Mouse (Mus musculus): ENCODE measurements around the gene Ahcyl2. TPM values are rescaled to one million over a fixed set of nuclear protein-coding genes. Genes with fewer than 3 reads are reported as not detected.
"Not testable (repeated sequence)": the region's sequence is repeated elsewhere in the genome, so short reads cannot be mapped to it uniquely, and the experiment has no call there.

The Ahcyl2 gene
- polyA plus RNA-seq, 1 experiment from 2014 or later: 15.1 TPM

GRCm38 (mm10) chr6:29756001-29756400 lies 11.8 kb upstream of the Ahcyl2 start:
- Histone ChIP-seq H3K36me3 (replicated peaks) (peaks cover 93% of the 10 kb centered on the region), H3K9me3 (no peaks in the 10 kb centered on the region), H3K27ac (no peak overlapping the region), H3K4me3 (no peak overlapping the region), H3K4me1 (no peaks in the 10 kb centered on the region), H3K27me3 (ENCODE audit: poor library complexity, severe bottlenecking) (no peaks in the 10 kb centered on the region)
- DNase-seq (ENCODE audit: extremely low spot score, low spot score): no peak
- WGBS: 91% methylated on average over 5 of the region's 5 CpGs

- Histone ChIP-seq H3K4me3 (no peak overlapping the region), H3K27me3 (ENCODE audit: poor library complexity, severe bottlenecking) (no peaks in the 10 kb centered on the region), H3K9me3 (no peaks in the 10 kb centered on the region), H3K36me3 (replicated peaks) (peaks cover 93% of the 10 kb centered on the region), H3K27ac (no peak overlapping the region), H3K4me1 (no peaks in the 10 kb centered on the region)
- DNase-seq (ENCODE audit: extremely low spot score, low spot score): no peak
- WGBS: 93% methylated on average over 4 of the region's 4 CpGs
Observed at GRCm38 (mm10) chr6:29756476-29756875, 11.3 kb upstream of the Ahcyl2 start.

- 48% methylated on average over 4 of the region's 4 CpGs for WGBS
Observed at GRCm38 (mm10) chr6:29758417-29758816, 9.4 kb upstream of the Ahcyl2 start.

GRCm38 (mm10) chr6:29759012-29759679 lies 8.7 kb upstream of the Ahcyl2 start:
- Histone ChIP-seq H3K36me3 (replicated peaks) (peaks cover 72% of the 10 kb centered on the region), H3K9me3 (no peaks in the 10 kb centered on the region)
- whole genome bisulfite sequencing: 86% methylated on average over 13 of the region's 13 CpGs

More at GRCm38 (mm10) chr6:29758417-29758816, 9.4 kb upstream of the Ahcyl2 start:
- peak; percentile 65 for DNase-seq (ENCODE audit: extremely low spot score, low spot score)
- no peaks in the 10 kb centered on the region for H3K9me3 ChIP-seq
- H3K4me1 ChIP-seq: no peaks in the 10 kb centered on the region
- peak overlapping the region; percentile 18; the same call in 1 of the 2 replicates for H3K27ac ChIP-seq
- peaks cover 80% of the 10 kb centered on the region for H3K36me3 ChIP-seq (replicated peaks)
- no peak overlapping the region for H3K4me3 ChIP-seq
- H3K27me3 ChIP-seq (ENCODE audit: poor library complexity, severe bottlenecking): no peaks in the 10 kb centered on the region

GRCm38 (mm10) chr6:29760397-29760796 lies 7.4 kb upstream of the Ahcyl2 start:
- not testable (repeated sequence) for H3K9me3 ChIP-seq; H3K4me3 ChIP-seq; H3K27me3 ChIP-seq (ENCODE audit: poor library complexity, severe bottlenecking); H3K27ac ChIP-seq; H3K4me1 ChIP-seq; DNase-seq (ENCODE audit: extremely low spot score, low spot score)
- WGBS: 91% methylated on average over 2 of the region's 2 CpGs
- peaks cover 60% of the 10 kb centered on the region for H3K36me3 ChIP-seq (replicated peaks)

More at GRCm38 (mm10) chr6:29759012-29759679, 8.7 kb upstream of the Ahcyl2 start:
- no peak for DNase-seq (ENCODE audit: extremely low spot score, low spot score)
- no peaks in the 10 kb centered on the region for H3K27me3 ChIP-seq (ENCODE audit: poor library complexity, severe bottlenecking)
- no peaks in the 10 kb centered on the region for H3K4me1 ChIP-seq
- H3K27ac ChIP-seq: no peak overlapping the region
- H3K4me3 ChIP-seq: no peak overlapping the region

- H3K36me3 ChIP-seq (replicated peaks): peaks cover 53% of the 10 kb centered on the region
Observed at GRCm38 (mm10) chr6:29761282-29761681, 6.5 kb upstream of the Ahcyl2 start.

GRCm38 (mm10) chr6:29762524-29762923 lies 5.3 kb upstream of the Ahcyl2 start:
- WGBS: 63% methylated on average over 4 of the region's 4 CpGs
- peak; percentile 35 for DNase-seq (ENCODE audit: extremely low spot score, low spot score)
- H3K4me1 ChIP-seq: no peaks in the 10 kb centered on the region
- H3K27ac ChIP-seq: no peak overlapping the region
- H3K27me3 ChIP-seq (ENCODE audit: poor library complexity, severe bottlenecking): no peaks in the 10 kb centered on the region
- H3K9me3 ChIP-seq: no peaks in the 10 kb centered on the region
- no peak overlapping the region for H3K4me3 ChIP-seq
- H3K36me3 ChIP-seq (replicated peaks): peaks cover 41% of the 10 kb centered on the region

More at GRCm38 (mm10) chr6:29761282-29761681, 6.5 kb upstream of the Ahcyl2 start:
- no peak overlapping the region for H3K27ac ChIP-seq
- H3K4me1 ChIP-seq: no peaks in the 10 kb centered on the region
- no peaks in the 10 kb centered on the region for H3K9me3 ChIP-seq
- no peak for DNase-seq (ENCODE audit: extremely low spot score, low spot score)
- H3K27me3 ChIP-seq (ENCODE audit: poor library complexity, severe bottlenecking): no peaks in the 10 kb centered on the region
- 88% methylated on average over 4 of the region's 4 CpGs for WGBS
- H3K4me3 ChIP-seq: no peak overlapping the region

GRCm38 (mm10) chr6:29766874-29767273 lies 937 bp upstream of the Ahcyl2 start:
- Histone ChIP-seq H3K4me1 (peaks cover 24% of the 10 kb centered on the region), H3K4me3 (no peak overlapping the region), H3K27ac (no peak overlapping the region), H3K36me3 (replicated peaks) (0 out of 2 replicates have a peak, but pooled peaks cover 3% of the 10 kb centered on the region), H3K9me3 (no peaks in the 10 kb centered on the region), H3K27me3 (ENCODE audit: poor library complexity, severe bottlenecking) (no peaks in the 10 kb centered on the region)
- DNase-seq (ENCODE audit: extremely low spot score, low spot score): no peak
- WGBS: 93% methylated on average over 2 of the region's 2 CpGs

GRCm38 (mm10) chr6:29768791-29769441 lies 1.1 kb downstream of the Ahcyl2 start:
- peak overlapping the region; percentile 91 for H3K4me3 ChIP-seq
- WGBS: under 1% methylated on average over 50 of the region's 50 CpGs
- no peak for DNase-seq (ENCODE audit: extremely low spot score, low spot score)
- 0 out of 2 replicates have a peak, but pooled peaks cover 2% of the 10 kb centered on the region for H3K36me3 ChIP-seq (replicated peaks)
- H3K4me1 ChIP-seq: peaks cover 24% of the 10 kb centered on the region
- no peaks in the 10 kb centered on the region for H3K27me3 ChIP-seq (ENCODE audit: poor library complexity, severe bottlenecking)
- H3K27ac ChIP-seq: peak overlapping the region; percentile 93
- no peaks in the 10 kb centered on the region for H3K9me3 ChIP-seq

GRCm38 (mm10) chr6:29770672-29771321 lies 3.0 kb downstream of the Ahcyl2 start:
- no peaks in the 10 kb centered on the region for H3K9me3 ChIP-seq
- DNase-seq (ENCODE audit: extremely low spot score, low spot score): no peak
- H3K4me1 ChIP-seq: peaks cover 24% of the 10 kb centered on the region
- 0 out of 2 replicates have a peak, but pooled peaks cover 2% of the 10 kb centered on the region for H3K36me3 ChIP-seq (replicated peaks)
- no peak overlapping the region for H3K4me3 ChIP-seq
- WGBS: 77% methylated on average over 2 of the region's 2 CpGs
- no peaks in the 10 kb centered on the region for H3K27me3 ChIP-seq (ENCODE audit: poor library complexity, severe bottlenecking)
- H3K27ac ChIP-seq: no peak overlapping the region

- Histone ChIP-seq H3K4me1 (peaks cover 24% of the 10 kb centered on the region), H3K4me3 (no peak overlapping the region), H3K9me3 (no peaks in the 10 kb centered on the region), H3K36me3 (replicated peaks) (0 out of 2 replicates have a peak, but pooled peaks cover 2% of the 10 kb centered on the region), H3K27me3 (ENCODE audit: poor library complexity, severe bottlenecking) (no peaks in the 10 kb centered on the region), H3K27ac (no peak overlapping the region)
- no peak for DNase-seq (ENCODE audit: extremely low spot score, low spot score)
- 87% methylated on average over 3 of the region's 3 CpGs for WGBS
Observed at GRCm38 (mm10) chr6:29772236-29772635, 4.4 kb downstream of the Ahcyl2 start.

GRCm38 (mm10) chr6:29774161-29774560 lies 6.3 kb downstream of the Ahcyl2 start:
- H3K4me3 ChIP-seq: no peak overlapping the region
- H3K36me3 ChIP-seq (replicated peaks): peaks cover 7% of the 10 kb centered on the region
- no peak for DNase-seq (ENCODE audit: extremely low spot score, low spot score)
- no peak overlapping the region for H3K27ac ChIP-seq
- WGBS: 79% methylated on average over 1 of the region's 1 CpGs
- peaks cover 17% of the 10 kb centered on the region for H3K4me1 ChIP-seq
- no peaks in the 10 kb centered on the region for H3K9me3 ChIP-seq
- no peaks in the 10 kb centered on the region for H3K27me3 ChIP-seq (ENCODE audit: poor library complexity, severe bottlenecking)

- peaks cover 7% of the 10 kb centered on the region for H3K36me3 ChIP-seq (replicated peaks)
- H3K27me3 ChIP-seq (ENCODE audit: poor library complexity, severe bottlenecking): no peaks in the 10 kb centered on the region
- 91% methylated on average over 1 of the region's 1 CpGs for WGBS
- H3K4me3 ChIP-seq: no peak overlapping the region
- H3K4me1 ChIP-seq: peaks cover 6% of the 10 kb centered on the region
- no peaks in the 10 kb centered on the region for H3K9me3 ChIP-seq
- DNase-seq (ENCODE audit: extremely low spot score, low spot score): no peak
- no peak overlapping the region for H3K27ac ChIP-seq
Observed at GRCm38 (mm10) chr6:29775609-29776008, 7.8 kb downstream of the Ahcyl2 start.

Measured in forebrain, embryonic 10.5 days (tissue).